Mouse (Mus musculus): ENCODE data around the gene Mtx1. TPM values are rescaled to one million over a fixed set of nuclear protein-coding genes. Genes with fewer than 3 reads are reported as not detected.
A peak's percentile ranks its signal among the peaks of the same experiment; 100 is the strongest.

Mtx1 gene
- polyA plus RNA-seq, 1 experiment from 2014 or later = 208 TPM

DNA sequence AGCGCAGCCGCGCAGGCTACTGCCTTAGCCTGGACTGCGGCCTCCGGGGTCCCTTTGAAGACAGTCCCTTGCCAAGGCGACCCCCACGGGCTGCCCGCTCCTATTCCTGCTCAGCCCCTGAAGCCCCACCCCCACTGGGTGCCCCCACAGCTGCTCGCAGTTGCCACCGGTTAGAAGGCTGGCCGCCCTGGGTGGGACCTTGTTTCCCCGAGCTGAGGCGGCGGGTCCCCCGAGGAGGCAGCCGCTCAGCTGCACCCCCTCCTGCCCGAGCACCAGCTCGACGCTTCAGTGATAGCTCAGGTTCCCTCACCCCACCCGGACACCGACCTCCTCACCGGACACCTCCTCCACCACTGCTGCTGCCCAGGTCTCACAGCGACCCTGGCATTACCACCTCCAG, 39.7 kb downstream of the Mtx1 start:
- 32% methylated on average over 23 of the region's 23 CpGs for WGBS
- no peak for ATAC-seq (replicated peaks; ENCODE audit: insufficient number of reproducible peaks, low FRiP score, low TSS enrichment, low read depth)
- Histone ChIP-seq H3K27ac (replicated peaks; ENCODE audit: low read depth, low read length) (no peak overlapping the region), H3K4me3 (ENCODE audit: low read depth, low read length) (no peak overlapping the region), H3K36me3 (replicated peaks; ENCODE audit: control insufficient read depth, insufficient read depth, low read depth, low read length) (no peaks in the 10 kb centered on the region; the same call in 1 of the 2 replicates), H3K27me3 (ENCODE audit: control insufficient read depth, insufficient read depth, low read length) (no peaks in the 10 kb centered on the region), H3K4me1 (ENCODE audit: control insufficient read depth, insufficient read depth, low read length) (peaks cover 7% of the 10 kb centered on the region), H3K9ac (replicated peaks; ENCODE audit: low read length) (no peak overlapping the region), H3K4me2 (ENCODE audit: low read depth, low read length) (no peak overlapping the region), H3K9me3 (replicated peaks; ENCODE audit: control insufficient read depth, low read length) (no peaks in the 10 kb centered on the region)
- DNase-seq (ENCODE audit: low spot score) = no peak

DNA sequence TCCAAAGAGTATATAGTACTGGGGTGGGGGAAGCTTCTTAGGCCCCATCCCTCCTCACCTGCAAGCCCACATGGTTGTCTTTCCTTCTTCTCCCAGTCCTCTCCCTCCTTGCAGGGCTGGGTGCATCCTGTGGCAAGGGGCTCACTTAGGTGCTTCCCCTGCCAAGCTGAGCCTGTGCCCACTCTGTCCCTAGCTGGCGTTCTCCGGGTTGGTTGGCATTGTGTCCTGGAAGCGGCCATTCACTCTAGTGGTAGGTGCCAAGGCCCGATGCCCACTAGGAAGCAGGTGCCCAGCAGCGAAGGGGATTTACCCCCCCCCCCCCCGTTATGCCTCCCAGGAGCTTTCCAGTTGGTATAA, 43.0 kb downstream of the Mtx1 start:
- Histone ChIP-seq H3K9me3 (replicated peaks; ENCODE audit: control insufficient read depth, low read length) (no peaks in the 10 kb centered on the region), H3K4me3 (ENCODE audit: low read depth, low read length) (peak overlapping the region; percentile 53), H3K4me1 (ENCODE audit: control insufficient read depth, insufficient read depth, low read length) (peaks cover 7% of the 10 kb centered on the region), H3K36me3 (replicated peaks; ENCODE audit: control insufficient read depth, insufficient read depth, low read depth, low read length) (peaks cover 10% of the 10 kb centered on the region), H3K27me3 (ENCODE audit: control insufficient read depth, insufficient read depth, low read length) (no peaks in the 10 kb centered on the region), H3K9ac (replicated peaks; ENCODE audit: low read length) (peak overlapping the region; percentile 76), H3K4me2 (ENCODE audit: low read depth, low read length) (peak overlapping the region; percentile 86), H3K27ac (replicated peaks; ENCODE audit: low read depth, low read length) (no peak overlapping the region)
- ATAC-seq (replicated peaks; ENCODE audit: insufficient number of reproducible peaks, low FRiP score, low TSS enrichment, low read depth) (no peak), DNase-seq (ENCODE audit: low spot score) (no peak)
- WGBS = 88% methylated on average over 5 of the region's 6 CpGs

DNA sequence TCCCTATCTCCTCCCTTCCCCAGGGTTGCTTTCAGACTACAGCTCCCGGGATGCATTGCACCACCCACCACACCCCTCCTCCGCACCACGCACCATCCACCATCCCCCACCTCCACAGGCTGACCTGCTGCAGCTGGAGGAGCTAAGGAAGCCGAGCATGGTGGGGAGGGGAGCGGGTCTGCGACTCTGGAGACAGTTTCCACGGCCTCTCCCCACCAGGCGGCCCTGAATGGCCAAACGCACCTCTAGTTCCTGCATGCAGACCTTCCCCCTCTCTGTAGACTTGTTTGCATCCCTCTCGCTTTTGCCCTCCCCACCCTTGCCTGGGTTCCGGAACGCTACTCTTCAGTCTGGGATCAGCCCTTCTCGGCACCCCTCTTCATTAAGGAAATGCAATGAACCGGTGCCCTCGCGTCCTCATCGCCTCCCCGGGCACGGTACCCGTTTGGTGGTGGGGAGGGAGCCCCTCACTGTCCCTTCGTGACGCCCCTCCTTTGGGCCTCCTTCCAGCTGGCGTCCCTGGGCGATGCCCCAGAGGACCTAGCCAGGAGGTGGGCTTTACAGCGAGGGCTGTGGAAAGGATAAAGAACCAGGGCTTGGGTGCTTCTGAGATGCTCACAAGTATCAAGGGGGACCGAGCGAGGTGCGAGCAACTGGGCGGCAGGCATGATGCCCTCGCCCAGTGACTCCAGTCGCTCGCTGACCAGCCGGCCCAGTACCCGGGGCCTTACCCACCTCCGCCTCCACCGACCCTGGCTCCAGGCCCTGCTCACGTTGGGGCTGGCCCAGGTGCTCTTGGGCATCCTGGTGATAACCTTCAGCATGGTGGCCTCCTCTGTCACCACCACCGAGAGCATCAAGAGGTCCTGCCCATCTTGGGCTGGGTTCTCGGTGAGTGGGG, 43.6 kb downstream of the Mtx1 start, which contains the start of gene Fam189b:
Gene Fam189b, plus strand, starts transcription at position 86 of the 901 bp plus-strand sequence.
- Histone ChIP-seq H3K4me2 (ENCODE audit: low read depth, low read length) (peak within 1 kb of the TSS; percentile 86), H3K27ac (replicated peaks; ENCODE audit: low read depth, low read length) (peak within 1 kb of the TSS; percentile 36; the same call in 1 of the 2 replicates), H3K9ac (replicated peaks; ENCODE audit: low read length) (peak within 1 kb of the TSS; percentile 76), H3K36me3 (replicated peaks; ENCODE audit: control insufficient read depth, insufficient read depth, low read depth, low read length) (peaks cover 10% of the 10 kb centered on the region), H3K4me3 (ENCODE audit: low read depth, low read length) (peak within 1 kb of the TSS; percentile 53), H3K27me3 (ENCODE audit: control insufficient read depth, insufficient read depth, low read length) (no peaks in the 10 kb centered on the region), H3K9me3 (replicated peaks; ENCODE audit: control insufficient read depth, low read length) (no peaks in the 10 kb centered on the region), H3K4me1 (ENCODE audit: control insufficient read depth, insufficient read depth, low read length) (peaks cover 9% of the 10 kb centered on the region)
- peak; percentile 90 for ATAC-seq (replicated peaks; ENCODE audit: insufficient number of reproducible peaks, low FRiP score, low TSS enrichment, low read depth)
- peak; percentile 91 for DNase-seq (ENCODE audit: low spot score)
- 6% methylated on average over 39 of the region's 39 CpGs for WGBS

DNA sequence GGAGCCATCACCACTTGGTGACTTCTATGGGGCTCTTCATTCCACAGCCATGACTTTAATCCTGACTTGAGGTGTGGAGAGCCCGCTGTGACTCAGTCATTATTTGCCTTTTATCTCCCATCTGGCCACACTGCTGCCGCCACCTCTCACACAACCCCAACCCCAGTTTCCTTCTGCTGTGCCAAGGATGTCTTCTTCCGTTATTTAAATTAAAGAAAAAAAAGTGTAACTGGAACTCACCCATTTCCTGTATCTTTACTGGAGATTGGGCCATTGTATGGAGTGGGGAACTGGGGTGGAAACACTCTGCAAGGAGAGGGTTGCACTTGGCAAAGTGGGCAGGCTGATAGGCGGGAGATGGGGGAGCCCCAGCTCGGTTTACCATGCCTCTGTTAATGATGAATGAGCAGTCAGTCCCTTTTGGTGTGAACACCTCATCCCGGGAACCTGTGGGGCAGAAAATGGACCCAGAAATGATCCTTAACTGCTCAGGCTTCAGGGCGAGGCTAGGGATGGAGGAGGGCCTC, 44.3 kb downstream of the Mtx1 start:
- no peaks in the 10 kb centered on the region for H3K27me3 ChIP-seq (ENCODE audit: control insufficient read depth, insufficient read depth, low read length)
- H3K4me1 ChIP-seq (ENCODE audit: control insufficient read depth, insufficient read depth, low read length) = peaks cover 9% of the 10 kb centered on the region
- H3K27ac ChIP-seq (replicated peaks; ENCODE audit: low read depth, low read length) = no peak overlapping the region
- H3K9me3 ChIP-seq (replicated peaks; ENCODE audit: control insufficient read depth, low read length) = no peaks in the 10 kb centered on the region
- H3K36me3 ChIP-seq (replicated peaks; ENCODE audit: control insufficient read depth, insufficient read depth, low read depth, low read length) = peaks cover 10% of the 10 kb centered on the region
- H3K4me3 ChIP-seq (ENCODE audit: low read depth, low read length) = no peak overlapping the region
- no peak for DNase-seq (ENCODE audit: low spot score)
- no peak overlapping the region for H3K4me2 ChIP-seq (ENCODE audit: low read depth, low read length)
- 56% methylated on average over 7 of the region's 7 CpGs for WGBS
- H3K9ac ChIP-seq (replicated peaks; ENCODE audit: low read length) = no peak overlapping the region
- ATAC-seq (replicated peaks; ENCODE audit: insufficient number of reproducible peaks, low FRiP score, low TSS enrichment, low read depth) = no peak

DNA sequence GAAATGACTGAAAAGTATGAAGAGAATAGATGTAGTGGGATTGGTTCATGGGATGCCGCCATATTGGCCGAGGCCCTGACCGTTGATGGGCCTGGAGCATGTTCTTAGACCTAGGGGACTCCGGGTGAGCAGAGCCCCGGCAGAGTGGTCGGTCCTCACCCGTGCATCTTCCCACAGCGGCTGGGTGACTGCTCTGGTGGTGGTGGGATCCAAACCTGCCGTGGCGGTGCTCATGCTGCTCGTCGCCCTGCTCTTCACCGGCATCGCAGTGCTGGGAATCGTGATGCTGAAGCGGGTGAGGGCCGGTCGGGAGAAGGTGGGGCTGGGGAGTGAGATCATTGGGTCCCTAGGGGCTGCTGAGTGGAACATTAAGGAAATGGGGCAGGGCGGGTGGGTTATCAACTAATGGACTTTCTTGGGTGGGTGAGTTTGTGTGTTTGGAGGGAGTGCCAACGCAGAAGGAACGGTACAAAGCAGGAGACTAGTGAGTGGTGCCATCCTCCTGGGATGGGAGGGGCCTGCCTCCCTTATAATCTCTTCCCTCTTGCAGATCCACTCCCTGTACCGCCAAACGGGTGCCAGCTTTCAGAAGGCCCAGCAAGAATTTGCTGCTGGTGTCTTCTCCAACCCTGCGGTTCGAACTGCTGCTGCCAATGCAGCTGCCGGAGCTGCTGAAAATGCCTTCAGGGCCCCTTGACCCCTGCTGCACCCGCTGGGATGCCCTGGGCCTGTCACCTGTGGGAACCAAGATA, 45.0 kb downstream of the Mtx1 start:
- Histone ChIP-seq H3K9me3 (replicated peaks; ENCODE audit: control insufficient read depth, low read length) (no peaks in the 10 kb centered on the region), H3K4me3 (ENCODE audit: low read depth, low read length) (no peak overlapping the region), H3K4me2 (ENCODE audit: low read depth, low read length) (no peak overlapping the region), H3K27ac (replicated peaks; ENCODE audit: low read depth, low read length) (no peak overlapping the region), H3K9ac (replicated peaks; ENCODE audit: low read length) (no peak overlapping the region), H3K27me3 (ENCODE audit: control insufficient read depth, insufficient read depth, low read length) (no peaks in the 10 kb centered on the region), H3K36me3 (replicated peaks; ENCODE audit: control insufficient read depth, insufficient read depth, low read depth, low read length) (peaks cover 10% of the 10 kb centered on the region), H3K4me1 (ENCODE audit: control insufficient read depth, insufficient read depth, low read length) (peaks cover 9% of the 10 kb centered on the region)
- DNase-seq (ENCODE audit: low spot score) (no peak), ATAC-seq (replicated peaks; ENCODE audit: insufficient number of reproducible peaks, low FRiP score, low TSS enrichment, low read depth) (no peak)
- 94% methylated on average over 27 of the region's 27 CpGs for WGBS

DNA sequence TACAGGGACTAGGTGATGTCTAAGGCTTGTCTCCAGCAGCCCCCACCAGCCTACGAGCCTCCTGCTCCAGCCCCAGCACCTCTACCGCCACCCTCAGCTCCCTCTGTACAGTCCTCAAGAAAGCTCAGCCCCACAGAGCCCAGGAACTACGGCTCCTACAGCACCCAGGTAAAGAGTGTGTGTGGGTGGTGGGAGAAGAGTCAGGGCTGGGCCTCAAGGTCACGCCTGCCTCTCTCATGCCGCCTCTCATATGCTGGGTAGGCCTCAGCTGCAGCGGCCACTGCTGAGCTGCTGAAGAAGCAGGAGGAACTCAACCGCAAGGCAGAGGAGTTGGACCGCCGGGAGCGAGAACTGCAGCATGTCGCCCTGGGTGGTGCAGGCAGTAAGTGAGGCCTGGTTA, 47.8 kb downstream of the Mtx1 start:
- no peak overlapping the region for H3K9ac ChIP-seq (replicated peaks; ENCODE audit: low read length)
- peak overlapping the region; percentile 80; the same call in 1 of the 2 replicates for H3K4me3 ChIP-seq (ENCODE audit: low read depth, low read length)
- no peak for DNase-seq (ENCODE audit: low spot score)
- 93% methylated on average over 11 of the region's 11 CpGs for WGBS
- H3K27ac ChIP-seq (replicated peaks; ENCODE audit: low read depth, low read length) = no peak overlapping the region
- no peaks in the 10 kb centered on the region for H3K9me3 ChIP-seq (replicated peaks; ENCODE audit: control insufficient read depth, low read length)
- no peak for ATAC-seq (replicated peaks; ENCODE audit: insufficient number of reproducible peaks, low FRiP score, low TSS enrichment, low read depth)
- H3K4me1 ChIP-seq (ENCODE audit: control insufficient read depth, insufficient read depth, low read length) = peaks cover 5% of the 10 kb centered on the region; the same call in 1 of the 2 replicates
- no peaks in the 10 kb centered on the region for H3K27me3 ChIP-seq (ENCODE audit: control insufficient read depth, insufficient read depth, low read length)
- H3K4me2 ChIP-seq (ENCODE audit: low read depth, low read length) = no peak overlapping the region; the same call in 1 of the 2 replicates
- H3K36me3 ChIP-seq (replicated peaks; ENCODE audit: control insufficient read depth, insufficient read depth, low read depth, low read length) = peaks cover 19% of the 10 kb centered on the region

DNA sequence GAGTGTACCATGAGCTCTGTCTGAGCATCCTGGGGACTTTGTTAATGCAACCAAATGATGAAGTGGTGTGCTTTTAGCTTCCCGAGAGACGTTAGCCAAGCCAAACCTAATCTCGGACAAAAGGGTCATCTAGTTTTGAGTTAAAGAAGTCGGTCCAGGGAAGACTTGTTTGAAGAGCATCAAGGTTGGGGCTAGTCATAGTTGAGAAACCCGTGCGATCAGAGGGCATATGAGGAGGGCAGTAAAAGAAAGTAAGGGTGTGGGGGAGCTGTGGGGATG, 48.8 kb downstream of the Mtx1 start:
- Histone ChIP-seq H3K27ac (replicated peaks; ENCODE audit: low read depth, low read length) (peak overlapping the region; percentile 7; the same call in 1 of the 2 replicates), H3K4me2 (ENCODE audit: low read depth, low read length) (peak overlapping the region; percentile 70), H3K27me3 (ENCODE audit: control insufficient read depth, insufficient read depth, low read length) (no peaks in the 10 kb centered on the region), H3K9ac (replicated peaks; ENCODE audit: low read length) (peak overlapping the region; percentile 80), H3K36me3 (replicated peaks; ENCODE audit: control insufficient read depth, insufficient read depth, low read depth, low read length) (peaks cover 26% of the 10 kb centered on the region), H3K9me3 (replicated peaks; ENCODE audit: control insufficient read depth, low read length) (no peaks in the 10 kb centered on the region), H3K4me1 (ENCODE audit: control insufficient read depth, insufficient read depth, low read length) (peaks cover 3% of the 10 kb centered on the region; the same call in 1 of the 2 replicates), H3K4me3 (ENCODE audit: low read depth, low read length) (peak overlapping the region; percentile 80)
- ATAC-seq (replicated peaks; ENCODE audit: insufficient number of reproducible peaks, low FRiP score, low TSS enrichment, low read depth) (no peak), DNase-seq (ENCODE audit: low spot score) (no peak)
- 8% methylated on average over 6 of the region's 6 CpGs for WGBS
